Mouse (Mus musculus): Measurements from ENCODE around the gene Defb35. TPM values are rescaled to one million over a fixed set of nuclear protein-coding genes. Genes with fewer than 3 reads are reported as not detected.
"Not testable (repeated sequence)": the region's sequence is repeated elsewhere in the genome, so short reads cannot be mapped to it uniquely, and the experiment has no call there.

Defb35 gene
- not detected in 2 replicates for polyA plus RNA-seq (2015; fragmentation: Nextera tagmentation; extraction: Ambion mirVana)

DNA sequence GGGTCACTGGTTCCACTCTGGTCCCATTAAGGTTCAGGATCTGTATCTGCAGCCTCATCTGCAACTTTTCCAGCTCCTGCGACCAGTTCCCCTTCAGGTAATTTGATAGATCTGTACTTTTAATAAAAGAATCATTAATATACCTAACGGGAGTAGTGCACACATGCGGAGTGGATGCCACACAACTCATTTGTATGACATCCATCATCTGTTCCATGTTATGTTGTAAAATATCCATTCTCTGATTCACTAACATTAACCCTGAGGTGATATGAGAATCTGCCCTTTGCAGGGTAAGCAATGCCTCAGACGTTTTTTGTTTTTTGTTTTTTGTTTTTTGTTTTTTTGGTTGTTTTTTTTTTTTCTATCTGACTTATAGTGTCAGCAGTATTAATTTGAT, at the start of gene Defb35:
Defb35 (plus strand) TSS at position 301 of the 400 bp plus-strand sequence.
- H3K9ac ChIP-seq (replicated peaks; ENCODE audit: low read length); H3K4me3 ChIP-seq (ENCODE audit: low read length); H3K27me3 ChIP-seq (ENCODE audit: insufficient read depth, low read length); H3K9me3 ChIP-seq (ENCODE audit: low read length); H3K27ac ChIP-seq (ENCODE audit: low read length); ATAC-seq (ENCODE audit: low FRiP score, low TSS enrichment); H3K4me2 ChIP-seq (replicated peaks; ENCODE audit: low read depth, low read length); H3K4me1 ChIP-seq (ENCODE audit: insufficient read depth, low read length); H3K36me3 ChIP-seq (ENCODE audit: insufficient read depth, low read length): not testable (repeated sequence)
- 90% methylated on average over 4 of the region's 4 CpGs for WGBS

DNA sequence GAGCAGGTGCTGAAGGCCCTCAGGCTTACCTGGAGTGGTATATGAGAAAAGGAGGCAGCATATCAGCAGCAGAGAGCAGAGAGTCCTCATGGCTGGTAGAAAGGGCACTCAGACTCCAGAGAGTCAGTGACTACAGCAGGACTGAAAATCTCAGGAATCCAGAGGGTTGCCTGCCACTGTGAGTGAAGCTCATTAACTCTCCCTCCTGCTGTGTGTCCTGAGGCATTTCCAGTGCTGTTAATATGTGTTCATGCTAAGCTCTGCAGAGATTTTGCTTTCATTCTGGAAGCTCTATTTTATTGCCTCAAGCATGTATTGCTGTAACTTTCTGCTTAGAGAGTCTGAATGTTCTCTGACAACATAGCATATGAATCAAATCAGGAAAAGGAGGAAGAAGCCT, 31.9 kb upstream of the Defb35 start, which contains the start of gene Defb11:
Defb11 (minus strand) TSS at position 123 of the 400 bp plus-strand sequence.
- H3K4me3 ChIP-seq (ENCODE audit: low read length); H3K4me2 ChIP-seq (replicated peaks; ENCODE audit: low read depth, low read length); H3K27me3 ChIP-seq (ENCODE audit: insufficient read depth, low read length); H3K4me1 ChIP-seq (ENCODE audit: insufficient read depth, low read length); H3K27ac ChIP-seq (ENCODE audit: low read length); H3K36me3 ChIP-seq (ENCODE audit: insufficient read depth, low read length); H3K9ac ChIP-seq (replicated peaks; ENCODE audit: low read length); H3K9me3 ChIP-seq (ENCODE audit: low read length): not testable (repeated sequence)
- ATAC-seq (ENCODE audit: low FRiP score, low TSS enrichment), result 0 out of 2 replicates have a peak, but pooled peaks have one; percentile 51

DNA sequence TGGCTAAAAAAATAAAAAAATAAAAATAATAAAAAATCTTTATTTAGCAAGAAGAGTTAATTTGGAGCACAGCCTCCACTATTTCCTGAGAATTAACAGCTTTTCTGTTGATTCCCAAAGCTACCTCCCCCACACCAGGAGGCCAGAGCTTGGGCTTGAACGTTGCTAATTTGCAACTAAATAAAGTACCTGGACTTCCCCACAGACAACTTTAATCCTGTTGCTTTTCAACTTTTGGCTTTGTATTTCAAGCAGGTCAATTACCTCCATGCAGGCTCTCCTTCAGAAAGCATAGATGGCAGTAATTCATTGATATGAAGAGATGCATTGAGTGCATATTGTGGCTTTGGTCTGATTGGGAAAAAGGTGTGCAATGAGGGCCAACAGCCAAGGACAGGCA, 26.2 kb upstream of the Defb35 start:
- no peak overlapping the region for H3K4me3 ChIP-seq (ENCODE audit: low read length)
- no peak overlapping the region for H3K9ac ChIP-seq (replicated peaks; ENCODE audit: low read length)
- WGBS, result 3% methylated on average over 1 of the region's 1 CpGs
- no peaks in the 10 kb centered on the region for H3K9me3 ChIP-seq (ENCODE audit: low read length)
- H3K36me3 ChIP-seq (ENCODE audit: insufficient read depth, low read length), result no peaks in the 10 kb centered on the region
- no peaks in the 10 kb centered on the region for H3K4me1 ChIP-seq (ENCODE audit: insufficient read depth, low read length)
- H3K27ac ChIP-seq (ENCODE audit: low read length), result no peak overlapping the region
- ATAC-seq (ENCODE audit: low FRiP score, low TSS enrichment), result no peak
- H3K27me3 ChIP-seq (ENCODE audit: insufficient read depth, low read length), result no peaks in the 10 kb centered on the region
- no peak overlapping the region for H3K4me2 ChIP-seq (replicated peaks; ENCODE audit: low read depth, low read length)

DNA sequence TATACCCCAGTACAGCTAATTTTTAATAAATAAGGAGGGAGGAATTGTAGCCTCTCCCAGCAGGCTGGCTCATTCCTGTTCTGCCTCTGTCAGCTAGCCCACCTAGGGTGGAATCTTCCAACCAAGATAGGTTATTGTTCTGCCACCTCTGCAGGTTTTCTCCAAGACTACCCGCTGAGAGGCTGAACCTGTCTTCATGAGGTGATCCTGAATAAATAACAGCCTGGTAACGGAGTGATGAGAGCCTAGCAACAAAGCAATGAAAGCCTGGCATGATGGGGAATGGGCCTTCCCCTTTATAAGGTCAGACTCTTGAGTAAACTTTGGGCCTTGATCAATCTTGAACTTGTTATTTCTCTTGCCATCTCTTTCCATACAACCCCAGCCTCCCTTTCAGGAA, 25.6 kb upstream of the Defb35 start:
- Histone ChIP-seq H3K27ac (ENCODE audit: low read length) (no peak overlapping the region), H3K4me3 (ENCODE audit: low read length) (no peak overlapping the region), H3K9me3 (ENCODE audit: low read length) (no peaks in the 10 kb centered on the region), H3K9ac (replicated peaks; ENCODE audit: low read length) (no peak overlapping the region), H3K36me3 (ENCODE audit: insufficient read depth, low read length) (no peaks in the 10 kb centered on the region), H3K27me3 (ENCODE audit: insufficient read depth, low read length) (no peaks in the 10 kb centered on the region), H3K4me1 (ENCODE audit: insufficient read depth, low read length) (no peaks in the 10 kb centered on the region), H3K4me2 (replicated peaks; ENCODE audit: low read depth, low read length) (no peak overlapping the region)
- WGBS, result 35% methylated on average over 2 of the region's 2 CpGs
- ATAC-seq (ENCODE audit: low FRiP score, low TSS enrichment), result no peak

DNA sequence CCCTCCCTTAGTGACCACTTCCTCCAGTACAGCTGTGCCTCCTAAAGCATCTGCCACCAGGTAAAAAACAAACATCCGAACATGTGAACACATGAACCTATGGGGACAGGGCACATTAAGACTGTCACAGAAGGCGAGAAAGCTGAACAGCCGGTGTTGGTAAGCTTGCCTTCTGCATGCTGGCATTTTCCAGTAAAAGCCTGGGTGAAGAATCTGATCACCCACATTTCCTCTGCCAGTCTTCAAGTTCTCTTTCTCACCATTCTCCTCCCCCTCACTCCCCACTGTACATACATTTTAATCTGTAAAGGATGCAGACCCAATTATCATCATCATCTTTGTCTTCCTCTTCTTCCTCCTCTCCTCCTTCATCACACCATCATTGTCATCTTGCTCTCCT, 22.5 kb upstream of the Defb35 start:
- no peak overlapping the region for H3K27ac ChIP-seq (ENCODE audit: low read length)
- H3K4me1 ChIP-seq (ENCODE audit: insufficient read depth, low read length), result no peaks in the 10 kb centered on the region
- H3K36me3 ChIP-seq (ENCODE audit: insufficient read depth, low read length), result no peaks in the 10 kb centered on the region
- H3K4me3 ChIP-seq (ENCODE audit: low read length), result no peak overlapping the region
- WGBS, result 81% methylated on average over 3 of the region's 3 CpGs
- no peaks in the 10 kb centered on the region for H3K9me3 ChIP-seq (ENCODE audit: low read length)
- H3K4me2 ChIP-seq (replicated peaks; ENCODE audit: low read depth, low read length), result no peak overlapping the region
- ATAC-seq (ENCODE audit: low FRiP score, low TSS enrichment), result no peak
- H3K27me3 ChIP-seq (ENCODE audit: insufficient read depth, low read length), result no peaks in the 10 kb centered on the region
- no peak overlapping the region for H3K9ac ChIP-seq (replicated peaks; ENCODE audit: low read length)

DNA sequence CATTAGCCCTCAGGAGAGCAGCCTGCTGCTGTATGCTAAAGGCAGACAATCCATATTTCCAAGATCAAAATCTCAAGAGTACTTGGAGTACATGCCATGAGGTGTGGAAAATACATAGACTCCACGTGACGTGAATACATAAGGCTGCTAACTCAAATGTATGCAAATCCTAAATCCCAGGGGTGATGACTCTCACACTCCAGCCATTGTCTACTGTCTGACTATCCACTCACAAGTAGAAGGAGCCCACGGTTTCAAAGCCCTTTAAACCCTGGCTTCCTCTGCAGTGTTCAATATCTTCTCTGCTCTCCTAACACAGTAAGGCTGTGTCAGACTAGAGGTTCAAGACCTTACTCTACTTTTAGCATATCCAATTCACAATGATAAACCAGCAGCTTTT, 7.4 kb upstream of the Defb35 start:
- H3K4me2 ChIP-seq (replicated peaks; ENCODE audit: low read depth, low read length); H3K4me1 ChIP-seq (ENCODE audit: insufficient read depth, low read length); ATAC-seq (ENCODE audit: low FRiP score, low TSS enrichment); H3K27me3 ChIP-seq (ENCODE audit: insufficient read depth, low read length); H3K36me3 ChIP-seq (ENCODE audit: insufficient read depth, low read length); H3K4me3 ChIP-seq (ENCODE audit: low read length); H3K9me3 ChIP-seq (ENCODE audit: low read length); H3K9ac ChIP-seq (replicated peaks; ENCODE audit: low read length); H3K27ac ChIP-seq (ENCODE audit: low read length): not testable (repeated sequence)
- WGBS, result 84% methylated on average over 3 of the region's 3 CpGs

DNA sequence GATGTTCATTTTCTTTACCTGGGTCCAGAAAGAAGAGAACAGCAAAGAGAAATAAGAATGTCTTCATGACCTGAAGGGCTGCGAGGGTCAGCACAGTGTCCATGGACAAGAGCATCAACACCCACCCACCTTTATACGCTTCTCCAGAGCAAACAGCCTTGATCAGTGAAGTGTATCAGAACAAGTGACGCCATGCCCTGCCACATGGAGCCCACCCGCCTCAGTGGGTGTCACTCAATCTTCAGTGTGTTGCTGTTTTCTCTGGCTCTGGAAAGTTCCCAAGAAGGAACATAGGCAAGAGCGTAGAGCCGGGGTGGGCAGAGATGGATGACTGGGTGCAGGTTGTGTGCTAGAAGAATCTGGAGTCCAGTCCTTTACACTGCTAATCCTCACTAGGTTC, 5.5 kb upstream of the Defb35 start, which contains the start of gene Defb15:
Defb15 (minus strand) TSS at position 101 of the 400 bp plus-strand sequence.
- Histone ChIP-seq H3K27ac (ENCODE audit: low read length) (no peak within 1 kb of the TSS), H3K9ac (replicated peaks; ENCODE audit: low read length) (no peak within 1 kb of the TSS), H3K36me3 (ENCODE audit: insufficient read depth, low read length) (no peaks in the 10 kb centered on the region), H3K9me3 (ENCODE audit: low read length) (no peaks in the 10 kb centered on the region), H3K4me3 (ENCODE audit: low read length) (no peak within 1 kb of the TSS), H3K4me2 (replicated peaks; ENCODE audit: low read depth, low read length) (no peak within 1 kb of the TSS), H3K27me3 (ENCODE audit: insufficient read depth, low read length) (no peaks in the 10 kb centered on the region), H3K4me1 (ENCODE audit: insufficient read depth, low read length) (no peaks in the 10 kb centered on the region)
- no peak for ATAC-seq (ENCODE audit: low FRiP score, low TSS enrichment)
- 73% methylated on average over 6 of the region's 6 CpGs for WGBS

DNA sequence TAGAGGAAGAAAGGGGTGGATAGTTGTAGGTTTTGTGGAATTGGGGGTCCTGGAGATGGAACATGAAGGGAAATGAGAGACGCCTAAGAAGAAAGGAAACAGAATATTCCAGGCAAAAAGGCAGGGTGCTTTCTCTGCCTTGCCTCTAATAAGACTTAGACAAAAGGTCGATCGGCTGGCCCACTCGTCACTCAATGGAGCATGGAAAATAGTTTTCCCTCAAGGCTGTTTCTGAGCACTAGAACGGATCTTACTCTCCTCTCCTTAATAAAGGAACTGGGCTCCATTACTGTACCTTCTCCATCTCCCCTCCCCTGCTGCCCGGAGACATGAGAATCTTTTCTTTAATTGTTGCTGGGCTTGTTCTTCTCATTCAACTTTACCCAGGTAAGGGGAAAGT, 8.3 kb downstream of the Defb35 start, which contains the start of gene Defb13:
Defb13 (plus strand) TSS at position 301 of the 400 bp plus-strand sequence.
- H3K27me3 ChIP-seq (ENCODE audit: insufficient read depth, low read length), result no peaks in the 10 kb centered on the region
- WGBS, result 67% methylated on average over 6 of the region's 6 CpGs
- no peak within 1 kb of the TSS for H3K4me2 ChIP-seq (replicated peaks; ENCODE audit: low read depth, low read length)
- no peaks in the 10 kb centered on the region for H3K9me3 ChIP-seq (ENCODE audit: low read length)
- no peak within 1 kb of the TSS for H3K4me3 ChIP-seq (ENCODE audit: low read length)
- H3K27ac ChIP-seq (ENCODE audit: low read length), result no peak within 1 kb of the TSS
- ATAC-seq (ENCODE audit: low FRiP score, low TSS enrichment), result no peak
- H3K36me3 ChIP-seq (ENCODE audit: insufficient read depth, low read length), result no peaks in the 10 kb centered on the region
- H3K9ac ChIP-seq (replicated peaks; ENCODE audit: low read length), result no peak within 1 kb of the TSS
- no peaks in the 10 kb centered on the region for H3K4me1 ChIP-seq (ENCODE audit: insufficient read depth, low read length)

DNA sequence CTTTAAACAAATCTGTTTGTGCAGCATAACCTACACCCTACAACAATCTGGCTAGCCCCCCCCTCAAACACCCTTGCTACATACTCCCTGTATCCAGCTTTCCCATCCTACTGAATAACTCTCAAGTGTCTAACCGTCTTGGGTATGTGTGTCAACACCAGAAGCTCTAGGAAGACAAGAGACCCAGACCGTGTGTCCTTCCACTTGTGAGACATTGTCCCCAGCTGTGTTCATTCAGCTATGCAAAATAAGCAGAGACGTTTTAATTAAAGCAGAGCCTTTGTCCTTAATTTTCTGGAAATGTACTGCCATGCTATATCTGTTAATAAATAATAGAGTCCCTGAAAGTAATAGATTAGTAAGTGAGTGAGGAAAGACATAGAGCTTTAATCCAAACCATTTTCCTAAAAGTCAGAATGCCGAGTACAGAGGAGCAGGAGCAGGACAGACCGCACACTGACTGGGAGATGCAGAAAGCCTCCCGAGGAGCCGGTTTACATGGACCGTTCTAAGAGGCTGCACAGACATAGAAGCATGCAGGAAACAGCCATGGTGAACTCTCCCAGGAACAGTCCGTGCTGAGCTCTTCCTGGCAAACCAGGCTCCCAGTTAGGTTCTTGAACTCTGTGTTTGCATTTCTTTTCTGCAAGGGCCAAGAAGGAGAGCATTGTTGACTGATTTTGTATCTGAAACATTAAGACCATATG, 9.3 kb downstream of the Defb35 start:
- H3K4me1 ChIP-seq (ENCODE audit: insufficient read depth, low read length), result no peaks in the 10 kb centered on the region

DNA sequence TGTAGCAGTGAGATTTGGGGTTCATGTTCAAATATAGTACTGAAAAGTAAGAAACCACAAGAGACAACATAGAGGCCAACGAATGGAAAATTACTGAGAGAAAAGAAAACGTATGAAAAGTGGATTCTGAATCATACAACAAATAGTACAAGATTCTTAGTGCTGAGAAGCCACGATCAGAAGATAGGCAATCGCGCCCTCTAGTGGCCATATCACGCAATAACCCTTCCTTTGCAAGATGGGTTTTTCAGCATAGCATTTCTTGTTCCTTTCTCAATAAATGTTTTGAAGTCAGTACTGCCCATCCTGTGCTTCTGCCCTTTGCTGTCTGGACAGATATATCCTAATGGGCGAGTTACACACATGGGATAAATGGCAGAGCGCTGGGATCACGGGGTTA, 17.2 kb downstream of the Defb35 start:
- H3K27me3 ChIP-seq (ENCODE audit: insufficient read depth, low read length), result no peaks in the 10 kb centered on the region
- H3K4me1 ChIP-seq (ENCODE audit: insufficient read depth, low read length), result no peaks in the 10 kb centered on the region
- 6% methylated on average over 9 of the region's 9 CpGs for WGBS
- H3K36me3 ChIP-seq (ENCODE audit: insufficient read depth, low read length), result no peaks in the 10 kb centered on the region
- no peak overlapping the region for H3K4me2 ChIP-seq (replicated peaks; ENCODE audit: low read depth, low read length)
- H3K27ac ChIP-seq (ENCODE audit: low read length), result no peak overlapping the region
- no peaks in the 10 kb centered on the region for H3K9me3 ChIP-seq (ENCODE audit: low read length)
- ATAC-seq (ENCODE audit: low FRiP score, low TSS enrichment), result no peak
- no peak overlapping the region for H3K4me3 ChIP-seq (ENCODE audit: low read length)
- H3K9ac ChIP-seq (replicated peaks; ENCODE audit: low read length), result no peak overlapping the region

More for the DNA sequence above, 9.3 kb downstream of the Defb35 start:
- no peak overlapping the region for H3K27ac ChIP-seq (ENCODE audit: low read length)
- 51% methylated on average over 9 of the region's 9 CpGs for WGBS
- no peak overlapping the region for H3K4me3 ChIP-seq (ENCODE audit: low read length)
- no peaks in the 10 kb centered on the region for H3K36me3 ChIP-seq (ENCODE audit: insufficient read depth, low read length)
- no peaks in the 10 kb centered on the region for H3K27me3 ChIP-seq (ENCODE audit: insufficient read depth, low read length)
- ATAC-seq (ENCODE audit: low FRiP score, low TSS enrichment), result peak; percentile 46
- no peaks in the 10 kb centered on the region for H3K9me3 ChIP-seq (ENCODE audit: low read length)
- H3K9ac ChIP-seq (replicated peaks; ENCODE audit: low read length), result no peak overlapping the region
- no peak overlapping the region for H3K4me2 ChIP-seq (replicated peaks; ENCODE audit: low read depth, low read length)
